Mouse (Mus musculus): ENCODE results near the gene Gm10696. TPM values are rescaled to one million over a fixed set of nuclear protein-coding genes. Genes with fewer than 3 reads are reported as not detected.

The Gm10696 gene
- not detected for polyA plus RNA-seq (2014; fragmentation: Illumina TruSeq; extraction: RNeasy Lipid Tissue Mini Kit (QIAGEN cat#74804); ENCODE audit: low read depth, low replicate concordance)

DNA sequence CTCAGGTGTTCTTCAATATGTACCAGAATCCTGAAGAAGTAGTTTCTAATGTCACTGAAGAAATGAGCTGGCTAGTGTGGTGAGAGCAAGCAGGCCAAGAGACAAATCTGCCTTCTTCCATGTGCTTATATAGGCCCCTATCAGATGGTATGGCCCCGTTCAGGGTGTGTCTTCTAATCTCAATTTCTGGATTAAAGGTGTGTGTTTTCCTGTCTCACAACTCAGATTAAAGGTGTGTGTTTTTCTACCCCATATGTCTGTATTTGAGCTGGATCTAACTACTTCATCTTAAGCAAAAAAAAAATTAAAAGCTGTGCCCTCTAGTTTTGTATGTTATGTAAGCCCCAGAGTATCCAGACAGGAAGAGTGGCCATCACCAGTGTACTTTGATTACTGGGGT lies at the start of gene Gm10696:
Gene Gm10696, minus strand, starts transcription at position 101 of the 400 bp plus-strand sequence.

DNA sequence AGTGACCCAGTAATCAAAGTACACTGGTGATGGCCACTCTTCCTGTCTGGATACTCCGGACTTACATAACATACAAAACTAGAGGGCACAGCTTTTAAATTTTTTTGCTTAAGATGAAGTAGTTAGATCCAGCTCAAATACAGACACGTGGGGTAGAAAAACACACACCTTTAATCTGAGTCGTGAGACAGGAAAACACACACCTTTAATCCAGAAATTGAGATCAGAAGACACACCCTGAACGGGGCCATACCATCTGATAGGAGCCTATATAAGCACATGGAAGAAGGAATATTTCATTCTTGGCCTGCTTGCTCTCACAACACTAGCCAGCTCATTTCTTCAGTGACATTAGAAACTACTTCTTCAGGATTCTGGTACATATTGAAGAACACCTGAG lies 18.4 kb upstream of the Gm10696 start, which contains the start of gene Gm5286:
Gene Gm5286, plus strand, starts transcription at position 301 of the 400 bp plus-strand sequence.

Other genes starting within 250 kb of the Gm10696 start
- not detected for gene Gm9117, start 234.7 kb downstream of the Gm10696 start, polyA plus RNA-seq (2014; fragmentation: Illumina TruSeq; extraction: RNeasy Lipid Tissue Mini Kit (QIAGEN cat#74804); ENCODE audit: low read depth, low replicate concordance)
- gene Tdpoz5, start 216.9 kb downstream of the Gm10696 start, polyA plus RNA-seq (2014; fragmentation: Illumina TruSeq; extraction: RNeasy Lipid Tissue Mini Kit (QIAGEN cat#74804); ENCODE audit: low read depth, low replicate concordance): not detected
- gene Gm9125, start 123.3 kb downstream of the Gm10696 start, polyA plus RNA-seq (2014; fragmentation: Illumina TruSeq; extraction: RNeasy Lipid Tissue Mini Kit (QIAGEN cat#74804); ENCODE audit: low read depth, low replicate concordance): not detected
- not detected for gene Gm10697, start 105.5 kb downstream of the Gm10696 start, polyA plus RNA-seq (2014; fragmentation: Illumina TruSeq; extraction: RNeasy Lipid Tissue Mini Kit (QIAGEN cat#74804); ENCODE audit: low read depth, low replicate concordance)
- gene Gm5286, start 18.5 kb upstream of the Gm10696 start, polyA plus RNA-seq (2014; fragmentation: Illumina TruSeq; extraction: RNeasy Lipid Tissue Mini Kit (QIAGEN cat#74804); ENCODE audit: low read depth, low replicate concordance): not detected
- not detected for gene Gm4778, start 85.8 kb upstream of the Gm10696 start, polyA plus RNA-seq (2014; fragmentation: Illumina TruSeq; extraction: RNeasy Lipid Tissue Mini Kit (QIAGEN cat#74804); ENCODE audit: low read depth, low replicate concordance)
- gene Them4, start 131.9 kb upstream of the Gm10696 start, polyA plus RNA-seq (2014; fragmentation: Illumina TruSeq; extraction: RNeasy Lipid Tissue Mini Kit (QIAGEN cat#74804); ENCODE audit: low read depth, low replicate concordance): 26.5 TPM
- gene Them5, start 163.9 kb upstream of the Gm10696 start, polyA plus RNA-seq (2014; fragmentation: Illumina TruSeq; extraction: RNeasy Lipid Tissue Mini Kit (QIAGEN cat#74804); ENCODE audit: low read depth, low replicate concordance): not detected
- gene C2cd4d, start 184.2 kb upstream of the Gm10696 start, polyA plus RNA-seq (2014; fragmentation: Illumina TruSeq; extraction: RNeasy Lipid Tissue Mini Kit (QIAGEN cat#74804); ENCODE audit: low read depth, low replicate concordance): not detected
- 11.3 TPM for gene Rorc, start 194.6 kb upstream of the Gm10696 start, polyA plus RNA-seq (2014; fragmentation: Illumina TruSeq; extraction: RNeasy Lipid Tissue Mini Kit (QIAGEN cat#74804); ENCODE audit: low read depth, low replicate concordance)
- gene Lingo4, start 220.3 kb upstream of the Gm10696 start, polyA plus RNA-seq (2014; fragmentation: Illumina TruSeq; extraction: RNeasy Lipid Tissue Mini Kit (QIAGEN cat#74804); ENCODE audit: low read depth, low replicate concordance): 0.35 TPM
- gene Tdrkh, start 235.1 kb upstream of the Gm10696 start, polyA plus RNA-seq (2014; fragmentation: Illumina TruSeq; extraction: RNeasy Lipid Tissue Mini Kit (QIAGEN cat#74804); ENCODE audit: low read depth, low replicate concordance): 20.9 TPM

Measured in adrenal gland, adult 10 weeks (tissue).